Mouse (Mus musculus) heart, postnatal 25 days (tissue): ENCODE results near the gene Hivep3. TPM values are rescaled to one million over a fixed set of nuclear protein-coding genes. Genes with fewer than 3 reads are reported as not detected.

ENCODE experiments used
- DNase-seq: peaks from one replicate; pipeline ENCODE4 v3.0.0; 2022; ENCODE audit warnings: low spot score
- intact Hi-C: fragments of 180-260 bp; cut with DNase I; formaldehyde crosslinking; loops from one replicate; pipeline ENCODE4 v1.15.1; 2025
- total RNA-seq, 2 experiments: library from RNA; stranded (reverse); gene quantifications; 2 replicates each; pipeline ENCODE4 v1.2.3; 2021

Hivep3 gene
- total RNA-seq, 2 experiments from 2014 or later: 5.1 to 5.2 TPM

DNA sequence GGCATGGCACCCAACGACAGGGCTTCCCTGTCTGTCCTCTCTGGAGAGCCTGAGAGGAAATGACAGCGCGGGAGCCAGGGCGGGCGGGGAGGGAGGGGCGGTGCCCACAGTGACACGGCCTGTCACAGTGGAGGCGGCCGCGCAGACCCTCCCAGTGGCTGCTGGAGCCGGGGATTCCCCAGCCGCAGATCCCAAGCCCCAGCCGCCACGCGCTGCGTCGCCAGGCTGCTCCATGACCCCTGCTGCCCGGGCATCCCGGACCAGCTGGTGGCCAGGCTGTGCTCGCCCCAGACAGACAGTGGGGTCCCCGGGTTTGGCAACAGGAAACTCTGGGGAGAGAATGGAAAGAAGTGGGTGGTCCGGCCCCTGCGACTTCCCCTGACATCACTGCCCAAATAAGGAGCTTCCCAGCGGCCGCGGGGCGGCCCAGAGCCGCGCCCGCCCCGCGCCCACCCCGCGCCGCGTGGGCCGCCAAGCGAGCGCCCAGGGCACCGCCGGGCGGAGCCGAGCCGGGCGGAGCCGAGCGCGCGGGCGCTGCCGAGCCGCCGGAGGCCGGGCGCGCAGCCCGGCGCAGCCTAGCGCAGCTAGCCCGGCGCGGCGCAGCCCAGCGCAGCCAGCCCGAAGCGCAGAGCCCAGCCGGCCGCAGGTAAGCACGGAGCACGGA lies 298.9 kb downstream of the Hivep3 start:
- peak; percentile 61 for DNase-seq
- intact Hi-C loops: loop anchor here (5.0 kb wide), 1 partner anchor 110 kb away; no protein-coding TSS in a partner anchor

DNA sequence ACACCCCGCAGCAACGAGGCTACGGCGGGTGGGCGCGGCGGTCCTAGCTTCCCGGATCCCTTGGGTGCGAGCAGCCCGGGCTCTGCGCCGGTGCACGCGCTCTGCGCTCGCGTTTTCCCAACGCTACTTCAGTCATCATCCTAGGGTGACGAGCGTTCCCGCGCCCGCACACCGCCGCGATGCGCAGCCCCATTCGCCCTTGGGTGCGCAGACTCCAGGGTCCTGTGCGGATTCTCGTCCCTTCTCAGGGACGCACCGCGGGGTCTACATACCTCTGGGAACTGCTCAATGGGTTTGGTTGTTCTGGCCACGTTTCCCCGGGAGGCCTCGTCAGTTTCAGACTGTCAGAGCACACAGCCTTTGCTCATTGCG lies 299.4 kb downstream of the Hivep3 start:
- intact Hi-C loops: loop anchor here (5.0 kb wide), 1 partner anchor 111 kb away; no protein-coding TSS in a partner anchor
- no peak for DNase-seq

DNA sequence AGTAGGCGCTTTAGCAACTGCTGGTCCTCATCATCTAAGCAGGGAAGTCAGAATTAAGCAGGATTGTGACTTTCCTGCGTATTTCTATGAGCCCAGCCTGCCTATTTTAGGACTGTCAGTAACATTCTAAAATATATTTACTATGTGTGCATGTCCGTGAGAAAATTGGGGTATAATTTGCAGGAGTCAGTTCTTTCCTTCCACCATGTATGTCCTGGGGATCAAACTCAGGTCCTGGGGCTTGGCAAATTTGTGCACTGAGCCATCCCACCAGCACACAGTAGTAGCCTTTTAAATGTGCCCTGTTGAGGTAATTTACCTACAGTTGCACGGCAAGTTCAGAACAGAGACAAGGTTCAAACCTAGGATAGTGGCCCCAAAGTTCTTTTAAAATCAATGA lies 302.7 kb downstream of the Hivep3 start:
- intact Hi-C loops: no loop called here
- no peak for DNase-seq

DNA sequence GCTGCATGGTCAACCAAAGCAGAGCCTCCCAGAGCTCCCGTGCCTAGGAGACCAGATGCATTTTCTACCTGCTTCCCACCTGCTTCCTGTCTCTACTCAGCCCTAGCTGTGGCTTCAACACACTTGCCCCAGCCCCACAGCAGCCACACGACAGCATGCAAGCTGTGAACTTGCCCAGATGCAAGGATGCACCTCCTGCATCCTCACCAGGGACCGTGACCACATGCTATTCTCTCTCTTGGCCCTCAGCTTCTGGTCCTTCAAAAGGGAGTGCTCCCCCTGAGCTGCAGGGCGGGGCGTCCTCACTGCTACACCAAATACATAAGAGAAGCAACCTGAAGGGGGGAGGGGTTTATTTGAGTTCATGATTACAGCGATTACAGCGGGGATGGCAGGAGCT lies 303.4 kb downstream of the Hivep3 start:
- DNase-seq: no peak
- intact Hi-C loops: no loop called here

DNA sequence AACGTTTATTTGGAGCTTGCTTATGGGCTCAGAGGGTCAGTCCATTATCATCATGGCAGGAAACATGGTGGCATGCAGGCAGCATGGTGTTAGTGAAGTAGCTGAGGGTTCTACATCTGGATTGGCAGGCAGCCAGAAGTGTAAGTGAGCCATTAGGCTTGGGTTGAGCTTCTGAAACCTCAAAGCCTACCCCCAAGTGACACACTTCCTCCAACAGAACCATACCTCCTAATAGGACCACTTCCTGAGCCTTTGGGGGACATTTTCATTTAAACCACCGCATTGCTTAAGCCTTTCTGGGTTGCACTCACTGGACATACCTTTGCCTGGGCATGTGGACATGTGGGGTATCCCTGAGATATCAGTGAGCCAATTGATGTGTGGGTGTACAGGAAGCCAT lies 307.9 kb downstream of the Hivep3 start:
- DNase-seq: no peak
- intact Hi-C loops: no loop called here

DNA sequence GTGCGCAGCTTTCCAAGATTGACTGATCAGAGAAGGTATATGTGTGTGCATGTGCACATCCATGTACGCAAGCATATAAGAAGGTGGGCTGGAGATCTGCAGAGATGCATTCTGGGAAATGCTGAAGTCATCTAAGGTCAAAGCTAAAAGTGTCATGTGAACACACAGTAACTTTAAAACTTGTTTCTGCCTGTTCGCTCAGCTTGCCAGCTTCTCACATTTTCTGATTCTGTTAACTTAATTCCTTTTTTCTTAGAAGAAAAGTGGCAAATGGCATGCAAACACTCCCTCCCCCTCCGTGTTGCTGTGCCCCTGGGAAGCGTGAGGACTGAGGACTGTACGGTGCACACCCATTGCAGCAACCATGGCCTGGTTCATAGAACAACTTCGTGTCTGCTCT lies 308.9 kb downstream of the Hivep3 start:
- intact Hi-C loops: no loop called here
- DNase-seq: no peak

DNA sequence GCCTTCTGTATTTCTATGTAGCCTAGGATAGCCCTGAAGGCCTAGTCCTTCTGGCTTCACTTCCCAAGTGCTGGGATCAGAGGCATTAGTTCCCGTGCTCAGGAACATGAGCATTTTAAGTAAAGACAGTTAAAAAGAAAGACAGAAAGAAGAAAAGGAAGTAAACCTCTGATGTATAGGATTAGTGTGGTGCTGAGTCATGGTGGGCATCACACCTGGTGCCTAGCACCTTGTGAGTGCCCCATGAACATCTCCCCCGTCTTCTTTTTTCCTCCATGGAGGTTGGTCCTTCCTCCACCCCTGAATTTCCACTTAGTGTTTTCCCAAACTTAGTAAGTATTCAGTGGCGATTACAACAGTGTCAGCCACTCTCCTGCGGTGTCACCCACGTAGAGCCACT lies 311.0 kb downstream of the Hivep3 start:
- DNase-seq: no peak

DNA sequence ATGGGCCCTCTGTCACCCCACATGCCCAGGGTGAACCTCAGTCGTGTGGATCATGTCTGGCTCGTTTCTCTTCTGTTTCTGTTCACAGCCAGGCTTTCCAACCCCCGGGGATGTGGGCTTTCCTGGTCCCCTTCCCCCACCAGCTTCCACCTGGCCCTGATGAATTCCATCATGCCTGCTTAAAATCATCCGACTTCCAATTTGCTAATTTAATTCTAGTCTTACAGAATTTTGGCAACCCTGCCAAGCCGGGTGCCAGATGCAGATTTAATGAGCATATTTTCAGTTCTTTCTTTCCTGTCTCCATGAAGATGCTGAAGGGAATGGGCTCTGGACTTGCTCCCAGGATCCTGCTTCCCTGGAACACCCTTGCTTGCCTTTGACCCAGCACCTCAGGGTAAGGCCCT lies 311.6 kb downstream of the Hivep3 start:
- no peak for DNase-seq
- intact Hi-C loops: no loop called here

More for the DNA sequence above, 311.0 kb downstream of the Hivep3 start:
- intact Hi-C loops: no loop called here

DNA sequence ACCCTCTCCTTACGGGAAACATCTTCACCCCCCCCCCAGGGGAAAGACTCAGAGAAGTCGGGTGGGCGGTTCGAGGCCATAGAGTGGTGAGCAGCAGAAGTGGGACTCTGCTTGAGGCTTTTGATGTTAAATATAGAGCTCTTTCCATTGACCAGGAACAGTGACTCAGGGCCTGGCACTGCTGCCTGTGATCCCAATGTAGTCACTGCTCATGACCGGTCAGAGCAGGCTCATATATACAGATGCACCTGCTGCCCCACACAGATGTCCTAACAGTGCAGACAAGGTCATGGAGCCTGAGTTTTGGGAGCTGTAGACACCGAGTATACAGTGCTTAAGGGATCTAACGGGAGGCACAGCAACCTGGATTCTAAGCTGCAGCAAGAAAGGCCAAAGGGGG lies 312.3 kb downstream of the Hivep3 start:
- no peak for DNase-seq
- intact Hi-C loops: no loop called here

DNA sequence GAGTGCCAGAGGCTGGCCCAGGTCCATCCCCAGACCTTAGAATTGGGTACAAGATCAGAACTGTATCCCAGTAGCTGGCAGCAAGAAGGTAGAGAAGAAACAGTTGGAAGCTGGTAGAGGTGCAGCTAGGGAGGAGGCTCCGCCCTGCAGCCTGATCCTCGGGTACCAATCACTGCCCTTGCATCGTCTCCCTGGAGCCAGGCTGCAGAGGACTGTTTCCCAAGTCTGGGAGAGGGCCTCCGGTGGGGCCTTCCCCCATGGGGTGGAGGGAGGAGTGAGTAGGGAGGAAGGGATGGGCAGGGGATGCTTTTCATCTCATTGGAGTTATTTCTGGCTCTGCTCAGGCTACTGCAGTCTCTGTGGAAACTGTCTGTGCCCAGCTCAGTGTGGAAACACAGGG lies 313.5 kb downstream of the Hivep3 start:
- intact Hi-C loops: no loop called here
- DNase-seq: no peak

DNA sequence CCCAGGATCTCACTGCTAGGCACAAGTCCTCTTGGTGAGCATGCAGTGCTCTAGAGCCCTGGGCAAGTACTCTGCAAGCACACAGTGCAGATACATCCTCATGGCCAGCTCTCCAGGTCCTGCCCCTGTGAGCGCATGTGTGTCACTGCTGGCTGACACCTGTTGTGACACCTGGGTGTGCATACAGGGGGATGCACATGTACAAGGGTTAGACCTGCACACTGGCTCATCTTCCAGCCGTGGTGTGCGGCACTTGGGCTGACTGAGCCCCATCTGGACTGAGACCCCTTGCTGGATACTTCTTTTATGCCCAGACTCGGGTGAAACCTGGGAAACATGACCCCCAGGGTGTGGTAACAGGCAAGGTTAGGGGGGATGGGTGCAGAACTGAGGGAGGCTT lies 314.7 kb downstream of the Hivep3 start:
- no peak for DNase-seq
- intact Hi-C loops: no loop called here

DNA sequence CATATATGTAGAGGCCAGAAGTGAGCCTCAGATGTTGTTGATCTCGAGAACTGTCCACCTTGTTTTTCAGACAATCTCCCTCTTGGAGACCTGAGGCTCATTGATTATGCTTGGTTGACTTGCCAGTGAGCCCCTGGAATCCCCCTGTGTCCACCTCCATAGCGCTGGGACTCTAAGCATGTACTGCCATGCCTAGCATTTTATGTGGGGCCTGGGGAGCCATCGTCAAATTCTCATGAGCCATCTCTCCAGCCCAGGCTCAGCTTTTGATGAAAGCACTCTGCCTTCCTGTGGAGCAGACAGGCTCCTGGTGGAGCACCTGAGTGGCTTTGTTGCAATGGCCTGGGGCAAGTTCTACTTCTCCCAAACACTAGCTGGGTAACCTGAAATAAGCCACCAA lies 316.3 kb downstream of the Hivep3 start:
- intact Hi-C loops: no loop called here
- no peak for DNase-seq

DNA sequence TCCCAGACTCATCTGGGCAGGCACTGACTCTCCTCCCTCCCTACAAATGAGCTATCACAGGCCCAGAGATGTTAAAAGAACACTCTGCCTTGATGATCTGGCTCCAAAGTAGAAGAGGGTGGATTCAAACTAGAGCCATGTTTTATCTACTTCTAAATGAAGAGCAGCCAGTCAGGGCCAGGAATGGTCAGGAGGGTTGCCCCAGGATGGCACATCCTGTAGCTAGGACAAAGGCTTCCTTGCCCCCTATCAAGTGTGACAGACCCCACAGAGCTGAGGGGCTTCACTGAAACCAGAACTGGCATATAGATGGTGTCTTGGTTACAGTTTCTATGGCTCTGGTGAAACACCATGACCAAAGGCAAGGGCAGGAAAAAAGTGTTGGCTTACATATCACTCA lies 318.9 kb downstream of the Hivep3 start:
- intact Hi-C loops: no loop called here
- no peak for DNase-seq

DNA sequence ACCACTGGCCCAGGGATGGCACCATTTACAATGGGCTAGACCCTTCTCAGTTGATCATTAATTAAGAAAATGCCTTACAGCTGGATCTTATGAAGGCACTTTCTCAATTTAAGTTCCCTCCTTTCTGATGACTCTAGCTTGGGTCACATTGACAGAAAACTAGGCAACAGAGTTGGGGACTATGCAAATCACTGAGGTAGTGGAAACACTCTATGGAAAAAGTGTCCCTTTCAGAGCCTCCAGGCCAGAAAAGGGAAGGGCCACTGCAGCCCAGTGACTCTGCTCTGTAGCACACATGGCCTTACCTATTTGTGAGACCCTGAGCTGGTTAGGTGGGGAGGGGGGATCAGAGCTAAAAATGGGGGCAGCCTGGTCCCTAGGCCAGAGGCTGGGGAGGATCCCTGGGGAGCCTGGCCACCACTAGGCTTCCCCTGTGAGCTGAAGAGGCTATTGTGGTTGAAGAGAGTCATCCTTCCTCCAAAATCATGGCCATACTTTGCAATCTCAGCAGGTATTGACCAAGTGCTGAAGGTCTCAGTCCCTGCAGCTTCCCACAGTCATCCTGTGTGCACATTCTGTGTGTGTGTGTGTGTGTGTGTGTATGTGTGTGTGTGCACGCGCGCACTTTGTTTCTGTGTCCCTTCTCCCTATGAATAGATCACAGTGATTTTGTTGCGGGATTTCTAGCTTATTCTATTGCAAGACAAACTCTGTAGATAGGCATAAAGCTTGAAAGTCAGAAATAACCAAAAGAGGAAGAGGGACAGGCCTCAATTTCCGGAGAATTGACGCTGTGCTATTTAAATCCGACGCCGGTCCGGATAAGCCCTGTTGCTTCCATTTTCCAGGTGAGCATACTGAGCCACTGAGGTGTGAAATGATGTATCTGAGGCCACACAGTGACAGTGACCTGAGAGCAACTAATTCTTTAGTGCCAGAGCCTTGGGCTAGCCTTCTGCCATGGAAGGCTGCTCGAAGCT lies 319.7 kb downstream of the Hivep3 start:
- no peak for DNase-seq
- intact Hi-C loops: no loop called here

DNA sequence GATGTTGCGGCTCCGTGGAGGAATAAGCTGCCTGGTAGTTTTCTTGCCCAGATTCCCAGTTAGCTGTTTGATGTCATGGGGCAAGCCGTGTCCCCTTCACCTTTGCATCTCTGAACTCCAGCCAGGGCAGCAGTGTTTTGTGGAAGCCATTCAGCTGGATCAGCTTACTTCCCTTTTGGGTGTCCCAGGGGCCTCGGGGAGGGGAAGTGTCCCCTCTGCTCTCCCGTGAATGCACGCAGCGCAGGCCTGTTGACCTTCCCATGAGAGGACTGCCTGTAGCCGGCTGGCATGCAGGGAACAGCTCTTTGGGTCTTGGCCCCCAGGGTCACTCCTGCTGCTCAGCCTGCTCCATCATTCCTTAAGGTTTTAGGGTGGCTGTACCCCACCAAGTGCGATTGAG lies 320.6 kb downstream of the Hivep3 start:
- intact Hi-C loops: no loop called here
- no peak for DNase-seq

DNA sequence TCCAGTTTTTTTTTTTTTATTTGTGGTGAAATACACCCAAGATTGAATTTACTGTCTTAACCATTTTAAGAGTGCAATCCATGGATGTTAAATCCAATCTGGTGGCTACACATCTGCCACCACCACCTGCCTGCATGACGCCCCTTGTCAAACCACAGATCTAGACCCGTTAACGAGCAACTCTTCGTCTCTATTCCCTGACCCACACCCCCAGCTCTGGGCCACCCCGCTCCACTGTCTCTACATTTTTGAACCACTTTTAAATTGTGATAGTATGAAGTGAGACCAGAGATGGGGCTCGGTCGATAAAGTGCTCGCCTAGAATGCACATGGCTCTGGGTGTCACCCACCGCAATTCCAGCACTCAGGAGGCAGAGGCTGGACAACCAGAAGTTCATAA lies 322.9 kb downstream of the Hivep3 start:
- no peak for DNase-seq
- intact Hi-C loops: no loop called here

DNA sequence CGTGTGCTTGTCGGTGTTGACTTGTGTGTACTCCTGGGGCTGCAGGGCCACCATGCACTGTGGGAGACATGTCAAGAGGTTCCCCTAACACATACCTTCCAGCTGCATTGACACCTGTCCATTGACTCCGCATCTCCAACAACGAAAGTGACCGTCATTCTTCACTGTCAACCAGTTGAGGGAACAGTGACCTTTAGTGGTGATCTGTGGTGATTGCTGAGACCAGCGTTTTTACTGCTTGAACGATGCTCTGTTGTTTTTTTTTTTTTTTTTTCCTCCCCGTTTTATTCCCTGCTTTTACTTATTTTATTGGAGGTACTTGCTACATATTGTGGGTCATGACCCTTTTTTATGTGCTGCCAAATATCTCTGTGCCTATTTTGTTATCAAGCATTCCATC lies 323.9 kb downstream of the Hivep3 start:
- DNase-seq: no peak
- intact Hi-C loops: no loop called here

DNA sequence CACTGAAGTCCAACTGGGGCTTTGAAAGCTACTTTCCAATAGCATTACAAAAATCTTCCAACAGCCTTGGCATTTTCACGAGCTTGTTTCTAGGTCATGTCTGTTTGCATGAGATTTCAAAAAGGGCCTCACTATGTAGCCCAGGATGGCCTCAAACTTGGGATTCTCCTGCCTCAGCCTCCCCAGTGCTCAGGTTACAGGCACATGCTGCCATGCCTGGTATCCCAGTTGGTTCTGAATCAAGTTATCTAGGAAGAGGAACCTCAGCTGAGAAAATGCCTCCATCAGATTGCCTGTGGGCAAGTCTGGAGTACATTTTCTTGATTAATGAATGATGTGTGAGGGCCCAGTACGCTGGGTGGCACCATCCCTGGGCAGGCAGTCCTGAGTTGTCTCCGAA lies 324.6 kb downstream of the Hivep3 start:
- DNase-seq: no peak
- intact Hi-C loops: no loop called here

DNA sequence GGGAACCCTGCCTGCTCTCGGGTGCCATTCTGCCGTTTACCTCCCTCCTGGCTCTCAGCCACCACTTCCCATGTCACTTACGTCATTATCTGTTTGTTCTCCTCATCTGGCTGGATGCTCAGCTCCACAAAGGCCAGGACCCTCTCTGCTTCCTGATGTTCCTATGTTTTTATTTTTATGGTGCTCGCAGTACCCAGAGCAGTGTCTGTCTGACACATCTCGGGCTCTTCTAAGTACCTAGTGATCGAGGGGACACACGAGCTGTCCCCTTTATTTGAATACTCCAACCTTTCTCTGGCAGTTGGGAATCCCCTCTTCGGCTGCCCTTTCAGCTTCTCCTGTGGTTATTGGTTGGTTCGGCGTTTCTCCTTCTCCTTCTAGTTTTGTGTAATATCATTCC lies 325.2 kb downstream of the Hivep3 start:
- intact Hi-C loops: no loop called here
- no peak for DNase-seq

DNA sequence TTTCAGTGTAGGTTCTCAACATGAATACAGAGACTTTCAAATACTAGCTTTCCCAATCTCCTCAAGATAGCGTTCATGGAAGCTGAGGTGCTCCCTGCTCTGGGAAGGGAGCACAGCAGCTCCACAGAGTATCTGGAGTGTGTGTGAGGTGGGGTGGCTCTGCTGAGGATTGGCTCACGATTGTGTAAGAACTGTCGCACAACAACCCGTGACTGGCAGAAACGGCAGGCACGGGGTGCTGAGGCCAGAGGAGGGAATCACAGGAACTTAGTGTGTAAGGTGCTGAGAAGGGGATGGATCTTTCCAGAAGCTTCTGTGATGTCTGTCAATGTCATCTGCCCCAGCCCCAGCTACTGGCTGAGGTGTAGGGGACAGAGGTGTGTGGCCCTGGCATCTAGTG lies 328.1 kb downstream of the Hivep3 start:
- intact Hi-C loops: no loop called here

DNA sequence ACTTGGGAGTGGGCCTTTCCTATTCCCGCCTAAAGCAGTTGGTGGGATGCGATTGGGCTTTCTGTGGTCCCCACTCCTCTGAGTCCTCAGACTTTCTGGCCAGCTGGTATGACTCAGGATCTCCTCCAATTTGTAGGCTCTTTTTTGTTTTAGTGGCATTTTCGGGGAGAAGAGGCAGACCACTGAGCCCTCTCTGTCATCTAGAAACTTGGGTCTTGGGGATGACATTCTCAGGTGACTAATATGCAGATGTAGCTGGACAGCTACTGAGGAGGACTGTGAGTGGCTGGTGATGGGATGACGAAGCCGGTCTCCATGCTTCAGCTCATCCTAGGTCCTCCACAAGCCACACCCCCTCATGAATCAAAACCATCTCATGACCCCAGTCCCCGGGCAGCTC lies 328.6 kb downstream of the Hivep3 start:
- intact Hi-C loops: no loop called here
- no peak for DNase-seq

More for the DNA sequence above, 328.1 kb downstream of the Hivep3 start:
- DNase-seq: no peak
